Mouse (Mus musculus) embryonic fibroblast, embryonic 13.5 days (primary cell): ENCODE results near the gene Macrod1.

ENCODE experiments used
- CTCF ChIP-seq: IDR thresholded peaks from 2 replicates; pipeline ENCODE4 v1.5.1; 2011; ENCODE audit warnings: mild to moderate bottlenecking, control low read depth, low read length, moderate library complexity, borderline replicate concordance; ENCODE audit not compliant: insufficient read depth
- POLR2A ChIP-seq: IDR thresholded peaks from 2 replicates; pipeline ENCODE4 v1.6.1; 2011; ENCODE audit warnings: low read depth, mild to moderate bottlenecking, control low read depth, low read length, moderate library complexity

DNA sequence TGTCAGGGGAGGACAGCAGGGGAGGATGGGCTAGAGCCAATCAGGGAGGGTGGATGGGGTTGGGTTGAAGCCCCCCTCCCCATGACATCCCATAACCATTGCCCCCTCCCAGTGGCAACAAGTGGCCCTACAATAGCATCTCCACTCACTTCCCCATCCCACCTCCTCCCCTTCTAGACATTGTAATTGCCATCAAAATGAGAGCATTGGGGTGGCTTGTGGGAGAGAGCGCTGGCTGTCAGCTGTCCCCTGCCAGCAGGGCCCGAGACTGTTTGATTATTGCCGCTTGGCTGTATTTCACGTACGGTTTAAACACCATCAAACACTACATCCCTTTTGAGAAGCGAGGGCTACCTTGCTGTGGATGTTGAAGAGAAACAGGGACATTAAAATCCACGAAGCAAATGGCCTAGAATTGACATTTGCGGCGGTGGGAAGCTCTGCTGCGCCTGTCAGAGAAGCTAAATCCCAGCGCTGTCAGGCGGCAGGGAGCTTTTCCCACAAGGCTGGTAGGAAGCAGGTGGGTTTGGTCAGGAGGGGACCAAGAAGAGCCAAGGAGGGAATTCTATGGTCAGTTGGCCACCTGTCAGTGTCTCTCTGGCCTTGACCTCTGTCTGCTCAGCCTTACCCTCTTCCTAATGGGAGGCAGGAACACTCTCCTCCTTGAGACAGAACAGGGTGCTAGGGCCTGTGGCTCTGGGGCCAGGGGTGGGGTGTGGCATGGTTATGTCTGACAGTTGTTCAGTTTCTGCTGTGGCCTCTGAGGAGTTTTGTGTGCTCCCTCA is 17.6 kb downstream of the Macrod1 start:
- TF ChIP-seq CTCF (no peak), POLR2A (no peak)
